Mouse (Mus musculus) liver, embryonic 15.5 days (tissue): ENCODE results near the gene Lamb1. TPM values are rescaled to one million over a fixed set of nuclear protein-coding genes. Genes with fewer than 3 reads are reported as not detected.

Experiments used
- ATAC-seq: fragments of 200-750 bp; cut with Nextera tagmentation; 2 replicates; pipeline ENCODE4 v1.8.0; 2017; ENCODE audit warnings: moderate number of reproducible peaks, mild to moderate bottlenecking, moderate library complexity; ENCODE audit not compliant: insufficient read depth
- H3K27ac ChIP-seq: fragments of 300-500 bp; sonication (generic); replicated peaks from 2 replicates; pipeline ENCODE4 v1.5.1; 2015; ENCODE audit warnings: mild to moderate bottlenecking, inconsistent platforms
- H3K27me3 ChIP-seq: fragments of 300-500 bp; sonication (generic); 2 replicates; pipeline ENCODE4 v1.6.1; 2015; ENCODE audit warnings: mild to moderate bottlenecking, inconsistent platforms
- H3K36me3 ChIP-seq: fragments of 300-500 bp; sonication (generic); replicated peaks from 2 replicates; pipeline ENCODE4 v1.6.1; 2015; ENCODE audit warnings: moderate library complexity, mild to moderate bottlenecking, inconsistent platforms
- H3K4me1 ChIP-seq: fragments of 300-500 bp; sonication (generic); replicated peaks from 2 replicates; pipeline ENCODE4 v1.6.1; 2015; ENCODE audit warnings: inconsistent platforms
- H3K4me2 ChIP-seq: fragments of 300-500 bp; sonication (generic); 2 replicates; pipeline ENCODE4 v1.6.1; 2015; ENCODE audit warnings: moderate library complexity, mild to moderate bottlenecking, inconsistent platforms
- H3K4me3 ChIP-seq: fragments of 300-500 bp; sonication (generic); replicated peaks from 2 replicates; pipeline ENCODE4 v1.5.1; 2015; ENCODE audit warnings: mild to moderate bottlenecking, inconsistent platforms
- H3K9ac ChIP-seq: fragments of 300-500 bp; sonication (generic); 2 replicates; pipeline ENCODE4 v1.6.1; 2015; ENCODE audit warnings: moderate library complexity, mild to moderate bottlenecking, inconsistent platforms
- H3K9me3 ChIP-seq: fragments of 300-500 bp; sonication (generic); replicated peaks from 2 replicates; pipeline ENCODE4 v1.6.1; 2016; ENCODE audit warnings: inconsistent platforms
- WGBS: fragments of 180-500 bp; shearing (Covaris S2); methylation state at CpG from one replicate; pipeline ENCODE4 v1.1.7; 2015; ENCODE audit warnings: mixed read lengths; ENCODE audit not compliant: insufficient replicate concordance; 5-methylcytosine and 5-hydroxymethylcytosine counted together
- polyA plus RNA-seq: library from polyadenylated mRNA; unstranded; fragments of >200 nt; fragmentation: Nextera tagmentation; extraction: Ambion mirVana; gene quantifications from 2 replicates; pipeline ENCODE4 v1.2.1, GENCODE M21; 2015

The Lamb1 gene
- polyA plus RNA-seq, 1 experiment from 2014 or later, result 4.0 TPM

- WGBS, result 56% methylated on average over 5 of the region's 5 CpGs
- Histone ChIP-seq H3K36me3 (no peaks in the 10 kb centered on the region), H3K27ac (no peak overlapping the region), H3K4me1 (no peaks in the 10 kb centered on the region; the same call in 1 of the 2 replicates), H3K9me3 (no peaks in the 10 kb centered on the region), H3K4me2 (no peak overlapping the region), H3K4me3 (no peak overlapping the region), H3K27me3 (peaks cover 17% of the 10 kb centered on the region), H3K9ac (no peak overlapping the region)
- no peak for ATAC-seq
Observed at GRCm38 (mm10) chr12:31270776-31271175, 5.7 kb downstream of the Lamb1 start.

- H3K9me3 ChIP-seq, result no peaks in the 10 kb centered on the region
- H3K9ac ChIP-seq, result no peak overlapping the region
- no peak for ATAC-seq
- H3K4me3 ChIP-seq, result no peak overlapping the region
- WGBS, result 23% methylated on average over 16 of the region's 16 CpGs
- H3K4me1 ChIP-seq, result no peaks in the 10 kb centered on the region; the same call in 1 of the 2 replicates
- H3K27ac ChIP-seq, result no peak overlapping the region
- H3K4me2 ChIP-seq, result no peak overlapping the region
- H3K27me3 ChIP-seq, result peaks cover 10% of the 10 kb centered on the region
- no peaks in the 10 kb centered on the region for H3K36me3 ChIP-seq
Observed at GRCm38 (mm10) chr12:31271361-31272011, 6.5 kb downstream of the Lamb1 start.

- Histone ChIP-seq H3K4me3 (no peak overlapping the region), H3K4me2 (no peak overlapping the region), H3K9ac (no peak overlapping the region), H3K9me3 (no peaks in the 10 kb centered on the region), H3K27ac (no peak overlapping the region), H3K36me3 (no peaks in the 10 kb centered on the region), H3K4me1 (no peaks in the 10 kb centered on the region; the same call in 1 of the 2 replicates), H3K27me3 (peaks cover 3% of the 10 kb centered on the region)
- 47% methylated on average over 8 of the region's 8 CpGs for WGBS
- no peak for ATAC-seq
Observed at GRCm38 (mm10) chr12:31272012-31272735, 7.1 kb downstream of the Lamb1 start.

GRCm38 (mm10) chr12:31272846-31273245 lies 7.8 kb downstream of the Lamb1 start:
- 65% methylated on average over 2 of the region's 2 CpGs for WGBS
- Histone ChIP-seq H3K4me2 (no peak overlapping the region), H3K9me3 (no peaks in the 10 kb centered on the region), H3K9ac (no peak overlapping the region), H3K27ac (no peak overlapping the region), H3K4me1 (no peaks in the 10 kb centered on the region; the same call in 1 of the 2 replicates), H3K36me3 (no peaks in the 10 kb centered on the region), H3K27me3 (no peaks in the 10 kb centered on the region), H3K4me3 (no peak overlapping the region)
- ATAC-seq, result no peak

- H3K4me2 ChIP-seq, result no peak overlapping the region
- no peaks in the 10 kb centered on the region for H3K36me3 ChIP-seq
- ATAC-seq, result no peak
- no peaks in the 10 kb centered on the region for H3K9me3 ChIP-seq
- H3K9ac ChIP-seq, result no peak overlapping the region
- no peak overlapping the region for H3K4me3 ChIP-seq
- no peak overlapping the region for H3K27ac ChIP-seq
- H3K4me1 ChIP-seq, result no peaks in the 10 kb centered on the region; the same call in 1 of the 2 replicates
- WGBS, result 71% methylated on average over 7 of the region's 7 CpGs
- H3K27me3 ChIP-seq, result no peaks in the 10 kb centered on the region
Observed at GRCm38 (mm10) chr12:31273646-31274045, 8.6 kb downstream of the Lamb1 start.

- ATAC-seq, result no peak
- 62% methylated on average over 10 of the region's 10 CpGs for WGBS
- H3K27ac ChIP-seq, result no peak overlapping the region
Observed at GRCm38 (mm10) chr12:31275411-31275810, 10.4 kb downstream of the Lamb1 start.

GRCm38 (mm10) chr12:31278270-31278669 lies 13.2 kb downstream of the Lamb1 start:
- no peak overlapping the region for H3K4me2 ChIP-seq
- no peaks in the 10 kb centered on the region for H3K36me3 ChIP-seq
- H3K9ac ChIP-seq, result no peak overlapping the region
- no peak overlapping the region for H3K4me3 ChIP-seq
- no peaks in the 10 kb centered on the region for H3K27me3 ChIP-seq
- ATAC-seq, result no peak
- H3K4me1 ChIP-seq, result 0 out of 2 replicates have a peak, but pooled peaks cover under 1% of the 10 kb centered on the region
- H3K9me3 ChIP-seq, result no peaks in the 10 kb centered on the region
- H3K27ac ChIP-seq, result no peak overlapping the region
- 76% methylated on average over 11 of the region's 11 CpGs for WGBS

More at GRCm38 (mm10) chr12:31275411-31275810, 10.4 kb downstream of the Lamb1 start:
- no peaks in the 10 kb centered on the region for H3K36me3 ChIP-seq
- H3K4me1 ChIP-seq, result no peaks in the 10 kb centered on the region; the same call in 1 of the 2 replicates
- no peak overlapping the region for H3K4me3 ChIP-seq
- no peak overlapping the region for H3K9ac ChIP-seq
- no peak overlapping the region for H3K4me2 ChIP-seq
- no peaks in the 10 kb centered on the region for H3K9me3 ChIP-seq
- no peaks in the 10 kb centered on the region for H3K27me3 ChIP-seq

- Histone ChIP-seq H3K4me2 (no peak overlapping the region), H3K9ac (no peak overlapping the region), H3K4me1 (0 out of 2 replicates have a peak, but pooled peaks cover 4% of the 10 kb centered on the region), H3K9me3 (no peaks in the 10 kb centered on the region), H3K4me3 (no peak overlapping the region), H3K36me3 (no peaks in the 10 kb centered on the region), H3K27ac (no peak overlapping the region), H3K27me3 (no peaks in the 10 kb centered on the region)
- ATAC-seq, result no peak
- WGBS, result 63% methylated on average over 7 of the region's 7 CpGs
Observed at GRCm38 (mm10) chr12:31280318-31280717, 15.3 kb downstream of the Lamb1 start.

GRCm38 (mm10) chr12:31281100-31281591 lies 16.1 kb downstream of the Lamb1 start:
- 62% methylated on average over 9 of the region's 9 CpGs for WGBS
- no peak for ATAC-seq

GRCm38 (mm10) chr12:31282241-31282640 lies 17.2 kb downstream of the Lamb1 start:
- no peaks in the 10 kb centered on the region for H3K27me3 ChIP-seq
- 0 out of 2 replicates have a peak, but pooled peaks cover 4% of the 10 kb centered on the region for H3K4me1 ChIP-seq
- WGBS, result 44% methylated on average over 5 of the region's 5 CpGs
- H3K4me2 ChIP-seq, result no peak overlapping the region
- H3K9me3 ChIP-seq, result no peaks in the 10 kb centered on the region
- H3K9ac ChIP-seq, result no peak overlapping the region
- no peaks in the 10 kb centered on the region for H3K36me3 ChIP-seq
- no peak for ATAC-seq
- no peak overlapping the region for H3K4me3 ChIP-seq
- H3K27ac ChIP-seq, result no peak overlapping the region

More at GRCm38 (mm10) chr12:31281100-31281591, 16.1 kb downstream of the Lamb1 start:
- Histone ChIP-seq H3K36me3 (no peaks in the 10 kb centered on the region), H3K27me3 (no peaks in the 10 kb centered on the region), H3K4me2 (no peak overlapping the region), H3K9ac (no peak overlapping the region), H3K27ac (no peak overlapping the region), H3K4me1 (0 out of 2 replicates have a peak, but pooled peaks cover 4% of the 10 kb centered on the region), H3K9me3 (no peaks in the 10 kb centered on the region), H3K4me3 (no peak overlapping the region)

GRCm38 (mm10) chr12:31283131-31283530 lies 18.1 kb downstream of the Lamb1 start:
- WGBS, result 49% methylated on average over 4 of the region's 4 CpGs
- no peak overlapping the region for H3K9ac ChIP-seq
- no peaks in the 10 kb centered on the region for H3K9me3 ChIP-seq
- 0 out of 2 replicates have a peak, but pooled peaks cover 4% of the 10 kb centered on the region for H3K4me1 ChIP-seq
- no peak for ATAC-seq
- H3K27me3 ChIP-seq, result no peaks in the 10 kb centered on the region
- no peak overlapping the region for H3K4me2 ChIP-seq
- H3K36me3 ChIP-seq, result no peaks in the 10 kb centered on the region
- H3K4me3 ChIP-seq, result no peak overlapping the region
- H3K27ac ChIP-seq, result no peak overlapping the region
